ENCODE assay signal across 12 mouse cellular contexts in the genomic region with DNA sequence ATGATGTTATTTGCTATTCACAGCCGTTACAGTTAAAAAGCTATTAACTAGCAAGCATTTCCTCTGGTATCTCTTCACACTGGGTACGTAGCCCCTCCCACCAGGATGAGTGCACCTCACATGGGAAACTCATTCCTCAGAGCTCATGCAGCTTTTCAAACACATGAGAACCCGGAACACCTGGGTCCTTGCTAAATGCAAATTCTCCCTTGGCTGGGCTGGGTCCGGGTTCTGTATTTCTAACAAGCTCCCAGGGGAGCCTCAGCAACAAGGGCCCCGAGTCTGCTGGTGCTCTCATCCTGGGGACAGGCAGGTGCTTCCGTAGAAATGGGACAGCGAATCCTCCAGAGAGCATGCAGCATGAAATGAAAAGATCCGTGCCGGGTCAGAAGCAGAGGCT.
A peak's percentile ranks its signal among the peaks of the same experiment; 100 is the strongest.
DNase-seq lines count a peak whose midpoint lies in the region; ATAC-seq and TF ChIP-seq lines count a peak whose summit lies in the region.
"Had no signal": no experiment of that assay in that cellular context is flagged by ENCODE, and none has a peak within 500 bp of the region (broad histone marks: within the 10 kb centered on the region; RNA-seq: fewer than 3 reads in every experiment).

No protein-coding gene starts in this region.

- no peak overlapping the region for H3K9ac ChIP-seq in liver, postnatal 0 days (replicated peaks)
- H3K9ac ChIP-seq in forebrain, embryonic 14.5 days (ENCODE audit: low read length), result no peak overlapping the region
- H3K9ac ChIP-seq: embryonic facial prominence, embryonic 13.5 days; intestine, embryonic 15.5 days had no signal

- H3K9me3 ChIP-seq in liver, postnatal 0 days (ENCODE audit: low read length), result no peaks in the 10 kb centered on the region
- H3K9me3 ChIP-seq in forebrain, embryonic 14.5 days (replicated peaks; ENCODE audit: control insufficient read depth, low read length), result no peaks in the 10 kb centered on the region
- H3K9me3 ChIP-seq: embryonic facial prominence, embryonic 13.5 days; G1E; intestine, embryonic 15.5 days had no signal

- no peak for TF ChIP-seq CTCF in liver, postnatal 0 days (IDR thresholded peaks at IDR 0.05; ENCODE audit: low read depth)

- no peak for TF ChIP-seq EP300 in liver, postnatal 0 days (IDR thresholded peaks at IDR 0.05; ENCODE audit: low read depth)

- H3K36me3 ChIP-seq in liver, postnatal 0 days (replicated peaks; ENCODE audit: insufficient read depth, low read length), result no peaks in the 10 kb centered on the region
- no peaks in the 10 kb centered on the region for H3K36me3 ChIP-seq in forebrain, embryonic 14.5 days (ENCODE audit: control insufficient read depth, insufficient read depth, low read length)
- H3K36me3 ChIP-seq: embryonic facial prominence, embryonic 13.5 days; G1E; intestine, embryonic 15.5 days had no signal

- DNase-seq in liver, postnatal 0 days, result no peak
- DNase-seq in liver (no peak), A20 (ENCODE audit: low read depth, low spot score) (peak; percentile 64), ZHBTc4 (ENCODE audit: low read depth, low spot score) (peak; percentile 18)
- peak; percentile 5 for DNase-seq in spleen, adult 12 weeks (ENCODE audit: low spot score)
- DNase-seq in forebrain, embryonic 14.5 days (ENCODE audit: low spot score), result no peak
- DNase-seq in right cerebral cortex, postnatal 36 days (ENCODE audit: low spot score in 2 of 2), result no peak
- DNase-seq: adrenal gland, adult 8-10 months; gastrocnemius, postnatal 14 days had no signal

- H3K27me3 ChIP-seq in liver, postnatal 0 days (ENCODE audit: insufficient read depth, low read length), result no peaks in the 10 kb centered on the region; the same call in 1 of the 2 replicates
- peaks cover 20% of the 10 kb centered on the region; the same call in 1 of the 2 replicates for H3K27me3 ChIP-seq in forebrain, embryonic 14.5 days (replicated peaks; ENCODE audit: control insufficient read depth, insufficient read depth, low read length)

- ATAC-seq in liver, postnatal 0 days, result peak; percentile 27; the same call in 1 of the 2 replicates
- ATAC-seq in forebrain, embryonic 14.5 days, result no peak
- ATAC-seq: intestine, embryonic 15.5 days had no signal

- no peak overlapping the region for H3K27ac ChIP-seq in liver, postnatal 0 days (ENCODE audit: low read depth)
- no peak overlapping the region for H3K27ac ChIP-seq in forebrain, embryonic 14.5 days (ENCODE audit: low read depth, low read length)
- H3K27ac ChIP-seq: embryonic facial prominence, embryonic 13.5 days; intestine, embryonic 15.5 days had no signal

- WGBS in liver, postnatal 0 days (ENCODE audit: insufficient replicate concordance), result 32% methylated on average over 9 of the region's 9 CpGs
- 37% methylated on average over 9 of the region's 9 CpGs for WGBS in forebrain, embryonic 14.5 days

- no peak overlapping the region for H3K4me3 ChIP-seq in liver, postnatal 0 days (ENCODE audit: low read depth, low read length)
- no peak overlapping the region for H3K4me3 ChIP-seq in forebrain, embryonic 14.5 days (ENCODE audit: low read depth, low read length)
- H3K4me3 ChIP-seq: embryonic facial prominence, embryonic 13.5 days; intestine, embryonic 15.5 days had no signal

- no peaks in the 10 kb centered on the region for H3K4me1 ChIP-seq in liver, postnatal 0 days (ENCODE audit: insufficient read depth)
- H3K4me1 ChIP-seq in forebrain, embryonic 14.5 days (ENCODE audit: control insufficient read depth, insufficient read depth, low read length), result peaks cover 4% of the 10 kb centered on the region; the same call in 1 of the 2 replicates
- H3K4me1 ChIP-seq: embryonic facial prominence, embryonic 13.5 days; intestine, embryonic 15.5 days had no signal

- no peak overlapping the region for H3K4me2 ChIP-seq in liver, postnatal 0 days (ENCODE audit: low read depth, low read length)
- no peak overlapping the region for H3K4me2 ChIP-seq in forebrain, embryonic 14.5 days (ENCODE audit: low read length)
- H3K4me2 ChIP-seq: embryonic facial prominence, embryonic 13.5 days; intestine, embryonic 15.5 days had no signal

Comparison
In these comparisons a context has a peak if more than half of its experiments do, and no peak if none do; other contexts are left out.
1. DNase-seq: peak in A20 (single experiment), ZHBTc4 (single experiment) and spleen, adult 12 weeks (single experiment); none in liver, postnatal 0 days (single experiment), liver (single experiment), forebrain, embryonic 14.5 days (single experiment) and right cerebral cortex, postnatal 36 days (0 of 2).